Mouse (Mus musculus) cerebellum, adult 9-11 months (tissue): ENCODE data around the gene St3gal3.

ENCODE experiments used
- DNase-seq: peaks from one replicate; pipeline ENCODE4 v3.0.0; 2022

The St3gal3 gene

GRCm38 (mm10) chr4:117979181-117979580, 155.5 kb downstream of the St3gal3 start:
- DNase-seq: no peak

- DNase-seq: no peak
Observed at GRCm38 (mm10) chr4:117978282-117978681, 156.4 kb downstream of the St3gal3 start.

- DNase-seq: no peak
Observed at GRCm38 (mm10) chr4:117977841-117978240, 156.9 kb downstream of the St3gal3 start.

GRCm38 (mm10) chr4:117977371-117977770, 157.3 kb downstream of the St3gal3 start:
- no peak for DNase-seq

- no peak for DNase-seq
Observed at GRCm38 (mm10) chr4:117975820-117976219, 158.9 kb downstream of the St3gal3 start.

- no peak for DNase-seq
Observed at GRCm38 (mm10) chr4:117974719-117975118, 160.0 kb downstream of the St3gal3 start.

GRCm38 (mm10) chr4:117972999-117973398, 161.7 kb downstream of the St3gal3 start:
- no peak for DNase-seq

GRCm38 (mm10) chr4:117964346-117965025, 170.2 kb downstream of the St3gal3 start:
- no peak for DNase-seq

GRCm38 (mm10) chr4:117957492-117957891, 177.2 kb downstream of the St3gal3 start:
- no peak for DNase-seq

GRCm38 (mm10) chr4:117947493-117947892, 187.2 kb downstream of the St3gal3 start:
- no peak for DNase-seq

- DNase-seq: no peak
Observed at GRCm38 (mm10) chr4:117946639-117947305, 187.9 kb downstream of the St3gal3 start.

GRCm38 (mm10) chr4:117943317-117943716, 191.4 kb downstream of the St3gal3 start:
- DNase-seq: no peak

- DNase-seq: no peak
Observed at GRCm38 (mm10) chr4:117936964-117937363, 197.8 kb downstream of the St3gal3 start.

- no peak for DNase-seq
Observed at GRCm38 (mm10) chr4:117934081-117934480, 200.6 kb downstream of the St3gal3 start.

GRCm38 (mm10) chr4:117933248-117933647, 201.5 kb downstream of the St3gal3 start:
- DNase-seq: no peak

- DNase-seq: no peak
Observed at GRCm38 (mm10) chr4:117929391-117929881, 205.3 kb downstream of the St3gal3 start, which contains the start of gene Artn. Gene Artn (minus strand): TSS chr4:117929763.

- peak; percentile 63 for DNase-seq
Observed at GRCm38 (mm10) chr4:117928699-117929241, 205.9 kb downstream of the St3gal3 start.

GRCm38 (mm10) chr4:117928234-117928633, 206.5 kb downstream of the St3gal3 start:
- peak; percentile 58 for DNase-seq

- DNase-seq: peak; percentile 62
Observed at GRCm38 (mm10) chr4:117926545-117927482, 207.9 kb downstream of the St3gal3 start.

GRCm38 (mm10) chr4:117924916-117925315, 209.8 kb downstream of the St3gal3 start:
- no peak for DNase-seq

- no peak for DNase-seq
Observed at GRCm38 (mm10) chr4:117923450-117923849, 211.3 kb downstream of the St3gal3 start.

GRCm38 (mm10) chr4:117921358-117921757, 213.4 kb downstream of the St3gal3 start:
- no peak for DNase-seq

- DNase-seq: no peak
Observed at GRCm38 (mm10) chr4:117918762-117919161, 216.0 kb downstream of the St3gal3 start.
